Mouse (Mus musculus): ENCODE data around the gene Zfp667.

The Zfp667 gene

DNA sequence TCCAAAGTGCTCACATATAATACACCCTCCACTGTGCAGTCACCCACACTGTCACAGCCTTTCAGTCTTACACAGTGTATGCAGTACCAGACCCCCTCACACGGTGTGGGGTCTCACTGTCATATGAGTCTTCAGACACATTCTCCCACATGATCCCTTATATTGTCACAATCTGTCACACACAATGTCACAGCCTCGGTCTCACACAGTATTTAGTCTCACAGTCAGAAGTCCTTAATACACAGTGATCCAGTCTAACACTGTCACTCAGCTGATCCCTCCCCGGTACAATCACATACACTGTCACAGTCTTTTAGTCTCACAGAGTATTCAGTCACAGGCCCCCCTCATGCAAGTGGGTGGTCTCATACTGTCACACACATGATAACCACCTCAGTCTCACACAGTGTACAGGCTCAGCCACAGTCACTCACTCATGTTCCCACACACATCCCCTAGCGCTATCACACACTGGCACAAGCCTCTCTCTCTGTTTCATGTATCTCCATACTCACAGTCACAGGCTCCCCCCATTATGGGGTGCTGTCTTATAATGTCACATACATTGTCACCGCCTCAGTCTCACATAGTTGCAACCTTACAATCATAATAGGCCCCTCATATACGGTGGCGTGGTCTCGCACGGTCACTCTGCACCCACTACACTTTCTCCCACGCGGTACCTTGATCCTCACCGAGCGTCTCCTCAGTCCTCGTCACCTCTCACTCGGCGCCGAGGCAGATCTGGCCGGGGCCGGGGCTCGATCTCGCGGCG, 44.3 kb downstream of the Zfp667 start:
- no peak for DNase-seq

DNA sequence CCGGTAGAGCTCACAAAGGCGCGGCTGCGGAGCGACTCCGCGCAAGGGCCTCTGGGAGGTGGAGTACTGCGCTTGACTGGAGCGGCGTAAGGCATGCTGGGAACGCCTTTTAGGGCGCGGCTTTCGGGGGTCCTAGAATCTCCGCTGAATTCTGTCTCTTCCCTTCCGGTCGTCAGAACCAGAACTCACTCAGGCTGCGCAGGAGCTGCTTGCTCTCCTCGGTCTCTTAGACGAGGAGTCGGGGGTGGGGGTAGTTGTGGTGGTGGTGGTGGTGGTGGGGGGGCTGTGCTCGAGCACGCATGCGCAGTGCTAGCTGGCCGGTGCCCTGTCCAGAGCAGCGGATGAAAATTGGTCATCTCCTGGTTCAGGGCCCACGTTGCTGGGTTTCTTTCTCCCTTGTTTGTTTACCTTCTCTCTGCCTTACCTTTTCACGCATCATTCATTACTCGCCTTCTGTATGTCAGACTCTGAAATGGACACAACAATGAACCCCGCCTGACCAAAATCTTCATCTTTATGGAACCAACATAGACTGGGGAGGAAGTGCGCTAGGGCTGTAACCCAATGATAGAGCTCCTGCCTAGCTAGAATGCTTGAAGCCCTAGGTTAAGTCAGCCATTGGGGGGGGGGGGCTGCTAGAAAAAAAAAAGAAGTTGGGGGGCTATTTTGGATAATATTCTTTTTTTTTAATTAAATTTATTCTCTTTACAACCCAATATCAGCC, 45.0 kb downstream of the Zfp667 start, which contains the start of gene Zfp583:
Zfp583 (minus strand) TSS at position 53 of the 724 bp plus-strand sequence.
- peak; percentile 91 for DNase-seq

DNA sequence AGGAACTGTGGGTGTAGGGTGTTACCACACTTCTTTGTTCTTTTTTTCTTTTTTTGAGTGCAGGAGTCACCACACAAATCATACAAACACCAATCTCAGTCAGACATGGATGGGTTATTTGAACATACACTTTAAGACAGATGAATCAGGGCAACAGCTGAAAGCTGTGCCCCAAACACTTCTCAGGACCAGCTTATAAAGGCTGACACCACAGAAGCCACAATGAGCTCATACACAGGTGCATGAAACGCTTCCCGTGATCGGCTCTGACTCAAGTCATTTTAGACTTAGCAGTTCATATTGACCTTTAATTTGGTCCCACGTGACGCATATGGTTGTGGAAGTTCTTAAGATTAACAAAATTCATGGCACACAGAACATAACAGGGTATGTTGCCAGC, 53.5 kb downstream of the Zfp667 start:
- no peak for DNase-seq

DNA sequence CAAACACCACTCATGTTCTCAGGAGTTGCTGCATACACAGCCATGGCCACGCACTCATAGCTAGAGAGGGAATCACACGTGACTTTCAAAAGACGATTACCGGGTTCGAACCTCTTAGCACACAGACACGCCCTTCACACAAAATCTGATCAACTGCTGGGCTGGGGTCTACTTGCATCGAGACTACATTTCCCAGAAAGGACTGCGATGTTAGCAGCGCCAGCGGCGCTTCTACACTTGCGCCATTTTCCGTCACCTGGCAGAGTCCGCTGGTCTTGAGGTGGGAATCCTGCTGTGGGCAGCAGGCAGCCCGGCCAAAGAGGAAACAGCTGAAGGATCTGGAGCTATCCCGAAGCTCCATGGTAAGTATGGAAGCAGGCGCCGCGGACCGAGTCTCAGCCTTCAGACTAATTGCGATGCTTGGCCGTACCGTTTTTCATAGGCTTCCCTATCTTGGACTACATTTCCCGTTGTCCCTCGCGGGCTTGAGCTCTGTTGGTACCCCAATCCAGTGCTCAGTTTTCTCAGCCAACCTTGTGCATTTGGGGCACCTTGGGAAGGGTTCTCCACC, 57.2 kb downstream of the Zfp667 start, which contains the start of gene Gm3854:
Gm3854 (plus strand) TSS at position 259 of the 571 bp plus-strand sequence.
- DNase-seq, result peak; percentile 86

DNA sequence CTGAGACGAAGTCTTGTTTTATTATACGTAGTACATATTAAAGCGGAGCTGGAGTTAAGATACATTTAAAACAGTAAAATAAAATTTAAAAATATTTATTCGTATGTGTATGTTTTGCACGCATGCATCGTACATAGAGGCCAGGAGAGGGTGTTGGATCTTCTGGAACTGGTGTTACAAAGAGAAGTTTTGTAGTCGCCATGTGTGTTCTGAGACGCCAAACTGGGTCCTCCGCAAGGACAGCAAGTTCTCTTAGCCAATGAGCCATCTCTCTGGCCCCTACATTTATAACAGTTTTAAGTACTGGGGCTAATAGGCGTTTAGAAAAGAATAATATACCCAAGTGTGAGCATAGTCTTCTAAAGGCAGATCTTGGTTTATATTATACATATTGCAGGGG, 57.7 kb downstream of the Zfp667 start:
- DNase-seq, result no peak
